Mouse (Mus musculus) bone marrow, adult 2 months (tissue): ENCODE measurements around the gene Elk4. TPM values are rescaled to one million over a fixed set of nuclear protein-coding genes. Genes with fewer than 3 reads are reported as not detected.

Source experiments
- H3K27ac ChIP-seq: fragments of 200-500 bp; 2 replicates; pipeline ENCODE4 v1.5.1; 2012; ENCODE audit warnings: low read depth, mild to moderate bottlenecking, control low read depth, inconsistent platforms, low read length; ENCODE audit not compliant: control insufficient read depth, poor library complexity, insufficient read depth
- H3K4me1 ChIP-seq: fragments of 200-500 bp; 2 replicates; pipeline ENCODE4 v1.6.1; 2011; ENCODE audit warnings: low read length; ENCODE audit not compliant: control insufficient read depth, insufficient read depth
- H3K4me3 ChIP-seq: fragments of 200-500 bp; replicated peaks from 2 replicates; pipeline ENCODE3; 2011; ENCODE audit warnings: mild to moderate bottlenecking, low read depth, low read length, control low read depth; ENCODE audit not compliant: control insufficient read depth
- CTCF ChIP-seq: fragments of 200-500 bp; IDR thresholded peaks from 2 replicates; pipeline ENCODE4 v1.5.1; 2011; ENCODE audit warnings: low read length, control low read depth; ENCODE audit not compliant: control insufficient read depth, insufficient read depth
- POLR2A ChIP-seq: fragments of 200-500 bp; IDR thresholded peaks from 2 replicates; pipeline ENCODE4 v1.6.1; 2011; ENCODE audit warnings: low read depth, mild to moderate bottlenecking, control low read depth, low read length, borderline replicate concordance; ENCODE audit not compliant: control insufficient read depth
- WGBS: fragments of 180-500 bp; shearing (Covaris S2); methylation state at CpG from one replicate; pipeline ENCODE4 v1.1.7; 2018; 5-methylcytosine and 5-hydroxymethylcytosine counted together
- polyA plus RNA-seq: library from polyadenylated mRNA; stranded (reverse); fragments of >200 nt; gene quantifications from 2 replicates; pipeline ENCODE4 v1.2.4, GENCODE M21; 2011; ENCODE audit warnings: low replicate concordance; ENCODE audit not compliant: missing spikeins, insufficient read depth, insufficient read length

Elk4 gene
- 73.2 and 91.1 TPM in 2 replicates for polyA plus RNA-seq

DNA sequence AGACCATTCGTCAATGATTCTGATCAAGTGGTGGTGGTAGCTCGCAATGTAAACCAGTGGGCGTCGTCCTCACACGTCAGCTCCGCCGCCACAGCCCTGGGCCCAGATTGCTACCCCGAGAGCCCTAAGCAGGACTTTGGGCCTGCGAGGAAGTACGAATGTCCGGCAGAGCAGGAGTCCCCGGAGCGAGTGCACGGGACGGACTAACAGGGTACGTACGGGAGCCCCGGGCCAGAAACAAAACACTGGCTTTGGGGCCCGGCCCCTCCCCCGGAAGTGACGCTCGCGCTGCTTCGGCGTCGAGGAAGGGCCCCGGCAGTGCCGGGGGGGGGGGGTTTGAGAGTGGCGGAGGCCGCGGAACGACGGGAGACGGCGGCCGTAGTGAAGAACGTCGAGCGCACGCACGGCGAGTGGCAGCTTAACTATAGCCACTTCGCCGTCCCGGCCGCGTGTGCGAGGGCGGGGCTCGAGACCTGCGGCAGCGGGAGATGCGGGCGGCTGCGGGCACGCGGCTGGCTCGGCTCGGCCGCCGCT, at the start of gene Elk4:
TSS of gene Elk4 (plus strand) at position 326 of the 534 bp plus-strand sequence.
- WGBS: under 1% methylated on average over 61 of the region's 61 CpGs
- Histone ChIP-seq H3K4me3 (peak within 1 kb of the TSS; percentile 100), H3K4me1 (peaks cover 7% of the 10 kb centered on the region), H3K27ac (peak within 1 kb of the TSS; percentile 100)
- TF ChIP-seq POLR2A: peak; percentile 68; the same call in 1 of the 2 replicates
- TF ChIP-seq CTCF: no peak

DNA sequence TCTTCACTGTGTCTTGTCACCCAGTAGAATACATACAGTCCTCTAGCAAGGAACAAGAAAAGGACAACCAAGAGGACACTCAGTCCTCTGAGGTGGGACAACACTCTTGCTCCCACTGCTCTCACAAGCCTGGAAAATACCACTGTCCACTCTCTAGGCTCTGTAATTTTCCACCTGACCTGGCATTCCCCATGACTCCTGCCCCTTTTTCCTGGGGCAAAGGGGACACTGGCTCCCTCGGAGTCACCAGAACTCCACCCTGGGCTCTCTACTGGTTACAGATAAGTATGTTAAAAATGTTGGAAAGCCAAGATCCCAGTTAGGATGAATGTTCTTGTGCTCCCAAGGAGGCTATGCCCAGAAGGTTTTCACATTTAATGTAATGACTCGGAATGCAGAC, 46.4 kb upstream of the Elk4 start:
- WGBS: 63% methylated on average over 2 of the region's 2 CpGs
- no peaks in the 10 kb centered on the region for H3K4me1 ChIP-seq
- H3K27ac ChIP-seq: no peak overlapping the region
- H3K4me3 ChIP-seq: no peak overlapping the region
- TF ChIP-seq CTCF (no peak), POLR2A (no peak)

DNA sequence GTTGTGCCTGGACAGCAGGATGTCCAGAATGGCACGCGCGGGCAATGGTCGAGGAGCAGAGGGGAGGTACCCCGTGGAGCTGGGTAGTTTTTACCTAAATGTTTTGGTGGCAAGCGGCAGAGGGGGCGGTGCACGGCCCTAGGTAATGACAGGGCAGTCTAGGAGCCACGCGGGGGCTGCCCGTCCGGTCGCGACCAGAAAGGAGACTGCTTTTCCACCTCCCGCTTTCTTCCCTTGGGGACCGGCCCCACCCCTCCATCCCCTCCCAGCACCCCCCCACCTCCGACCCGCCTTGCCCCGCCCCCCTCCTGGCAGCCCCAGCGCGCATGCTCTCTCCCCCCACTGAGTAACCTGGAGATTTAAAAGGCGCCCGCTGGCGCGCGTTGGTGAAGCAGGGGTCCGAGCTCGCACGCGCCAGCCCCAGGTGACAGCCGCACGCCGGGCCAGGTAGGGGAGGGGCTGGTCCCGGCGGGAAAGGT, 44.8 kb upstream of the Elk4 start, which contains the start of gene Slc45a3:
TSS of gene Slc45a3 (plus strand) at position 362 of the 479 bp plus-strand sequence.
- Histone ChIP-seq H3K27ac (peak within 1 kb of the TSS; percentile 9; the same call in 1 of the 2 replicates), H3K4me3 (peak within 1 kb of the TSS; percentile 33), H3K4me1 (no peaks in the 10 kb centered on the region)
- TF ChIP-seq POLR2A (no peak), CTCF (no peak)
- WGBS: under 1% methylated on average over 34 of the region's 35 CpGs

DNA sequence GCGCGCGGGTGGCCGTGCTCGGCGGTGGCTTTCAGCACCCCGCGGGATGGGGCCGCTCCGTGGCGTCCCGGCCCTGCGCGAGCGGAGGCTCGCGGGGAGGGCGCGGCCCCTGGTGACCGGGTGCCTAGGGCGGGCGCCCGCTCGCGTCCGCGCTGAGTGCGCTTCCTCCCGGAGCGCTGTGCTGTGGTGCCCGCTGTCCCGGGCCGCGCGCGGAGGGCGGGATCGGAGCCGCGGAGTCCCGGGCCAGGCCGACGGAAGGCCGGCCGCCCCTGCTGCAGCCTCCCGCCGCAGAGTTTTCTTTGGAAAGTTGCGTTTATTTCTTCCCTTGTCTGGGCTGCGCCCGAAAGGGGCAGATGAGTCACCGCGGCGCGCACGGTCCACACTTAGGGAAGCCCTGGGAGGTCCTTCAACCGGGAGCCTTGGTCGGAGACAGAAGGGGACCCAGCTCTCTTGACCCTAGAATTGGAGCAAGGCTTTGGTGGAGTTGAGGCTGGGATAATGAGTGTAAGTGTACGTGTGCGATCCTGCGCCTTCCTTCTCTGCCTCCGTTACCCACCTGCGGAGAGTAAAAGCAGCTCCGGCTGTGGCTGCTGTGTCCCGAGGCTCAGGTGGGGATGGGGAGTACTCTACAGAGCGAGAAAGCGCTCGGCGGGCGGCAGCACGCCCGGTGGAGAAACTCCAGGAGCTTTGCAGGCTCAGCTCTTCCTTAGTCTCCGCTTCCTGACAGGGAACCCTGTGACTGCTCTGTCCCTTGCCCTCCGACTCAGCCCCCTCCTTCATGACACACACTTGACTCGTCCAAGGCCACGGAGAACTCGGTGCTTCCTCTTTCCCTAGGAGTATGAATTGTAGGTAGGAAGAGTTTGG, 44.1 kb upstream of the Elk4 start:
- H3K4me3 ChIP-seq: peak overlapping the region; percentile 33
- H3K27ac ChIP-seq: peak overlapping the region; percentile 9; the same call in 1 of the 2 replicates
- H3K4me1 ChIP-seq: no peaks in the 10 kb centered on the region
- TF ChIP-seq POLR2A: no peak
- TF ChIP-seq CTCF: no peak
- WGBS: 1% methylated on average over 70 of the region's 76 CpGs

DNA sequence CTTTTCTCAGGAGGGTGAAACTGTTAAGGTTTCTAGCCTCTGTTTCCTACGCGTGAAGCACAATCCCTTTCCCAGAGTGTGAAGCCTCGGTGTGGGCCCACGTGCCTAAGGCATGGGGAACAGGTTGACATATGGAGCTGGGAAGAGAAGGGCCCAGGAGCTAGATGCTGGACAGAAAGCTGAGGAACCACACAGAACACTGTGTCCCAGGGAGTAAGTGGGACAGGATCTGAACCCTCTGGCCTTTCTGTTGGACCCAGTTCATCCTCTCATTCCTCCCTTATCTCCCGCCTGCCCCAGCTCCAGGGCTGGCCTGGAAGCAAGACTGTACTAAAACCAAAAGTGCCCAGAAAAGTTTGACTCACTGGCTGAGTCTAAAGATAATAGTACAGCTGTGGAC, 43.3 kb upstream of the Elk4 start:
- H3K27ac ChIP-seq: no peak overlapping the region
- no peak for TF ChIP-seq POLR2A
- TF ChIP-seq CTCF: no peak
- WGBS: 41% methylated on average over 5 of the region's 5 CpGs
- no peak overlapping the region for H3K4me3 ChIP-seq
- H3K4me1 ChIP-seq: no peaks in the 10 kb centered on the region

DNA sequence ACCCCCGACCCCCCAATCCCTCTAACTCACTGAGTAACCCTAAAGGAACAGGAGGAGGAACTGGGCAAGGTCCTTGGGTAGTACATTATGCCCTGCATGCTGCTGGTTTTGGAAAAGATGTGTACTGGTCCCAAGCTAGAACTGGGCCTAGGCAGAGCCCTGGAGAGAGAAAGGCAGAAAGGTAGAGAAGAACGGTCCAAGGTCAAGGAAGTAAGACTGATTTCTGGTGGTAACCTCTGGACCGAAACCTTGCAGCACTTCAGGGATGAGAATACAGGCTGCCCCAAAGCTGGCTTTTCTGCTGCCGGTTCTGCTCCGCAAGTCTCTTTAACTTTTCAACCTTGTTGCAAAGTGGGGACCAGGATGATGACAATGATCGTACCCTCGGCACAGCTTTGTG, 42.8 kb upstream of the Elk4 start:
- 70% methylated on average over 7 of the region's 7 CpGs for WGBS
- Histone ChIP-seq H3K4me3 (no peak overlapping the region), H3K4me1 (no peaks in the 10 kb centered on the region), H3K27ac (no peak overlapping the region)
- no peak for TF ChIP-seq POLR2A
- TF ChIP-seq CTCF: no peak

DNA sequence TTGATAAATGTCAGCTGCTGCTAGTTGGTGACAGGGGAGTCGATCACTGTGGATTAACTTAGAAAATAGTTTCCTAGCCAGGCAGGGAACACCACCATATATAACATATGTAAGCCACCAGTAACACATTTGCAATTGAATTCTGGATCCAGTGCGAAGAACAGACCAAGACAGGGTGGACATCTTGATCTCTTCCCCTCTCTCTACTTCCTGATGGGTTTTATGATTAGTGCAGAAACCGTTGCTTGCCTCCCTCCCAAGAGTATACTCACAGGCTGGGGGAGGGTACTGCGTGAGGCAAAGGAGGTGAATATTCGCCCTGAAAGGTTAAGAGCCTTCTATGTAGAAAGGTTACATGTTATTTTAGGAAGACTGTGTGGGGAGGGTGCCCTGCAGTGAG, 41.6 kb upstream of the Elk4 start:
- H3K4me3 ChIP-seq: no peak overlapping the region
- H3K4me1 ChIP-seq: no peaks in the 10 kb centered on the region
- 27% methylated on average over 5 of the region's 5 CpGs for WGBS
- TF ChIP-seq CTCF (no peak), POLR2A (no peak)
- no peak overlapping the region for H3K27ac ChIP-seq

DNA sequence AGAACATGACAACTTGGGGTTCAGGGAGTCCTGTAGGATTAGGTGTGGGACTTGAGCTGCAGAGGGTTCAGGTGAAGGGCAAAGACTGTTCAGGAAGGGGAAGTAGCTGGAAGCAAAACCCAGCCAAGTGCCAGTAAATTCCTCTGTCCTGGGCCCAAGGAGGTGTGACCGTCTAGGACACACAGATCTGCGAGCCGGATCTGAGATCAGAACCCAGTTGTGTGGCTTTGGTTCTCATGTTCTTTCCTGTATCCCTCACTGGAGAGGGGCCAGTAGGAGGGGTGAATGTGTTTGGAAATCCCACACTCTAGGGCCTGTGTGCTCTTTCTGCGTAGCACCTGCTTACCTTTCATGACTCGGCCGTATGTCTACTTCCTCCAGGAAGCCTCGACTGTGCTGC, 40.1 kb upstream of the Elk4 start:
- no peak for TF ChIP-seq CTCF
- no peak for TF ChIP-seq POLR2A
- no peaks in the 10 kb centered on the region for H3K4me1 ChIP-seq
- no peak overlapping the region for H3K27ac ChIP-seq
- no peak overlapping the region for H3K4me3 ChIP-seq
- WGBS: 20% methylated on average over 7 of the region's 7 CpGs

DNA sequence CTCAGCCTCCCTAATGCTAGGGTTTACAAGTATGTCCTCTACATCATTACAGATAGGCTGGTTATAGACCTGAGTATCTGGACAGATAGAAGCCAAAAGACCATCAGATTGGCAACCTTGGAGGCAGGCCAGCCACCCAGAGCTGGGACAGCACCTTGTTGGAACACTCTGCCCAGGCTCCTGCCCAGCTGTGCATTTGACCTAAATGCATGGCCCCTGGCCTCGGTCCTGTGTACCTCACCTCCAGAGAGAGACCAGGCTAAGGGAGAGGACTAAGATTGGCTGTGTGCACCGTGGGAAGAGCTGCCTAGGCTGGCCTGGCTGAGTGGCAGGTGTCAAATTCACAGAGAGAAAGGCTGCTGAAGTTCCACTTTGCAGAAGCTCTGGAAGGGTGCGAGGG, 38.9 kb upstream of the Elk4 start:
- no peak overlapping the region for H3K27ac ChIP-seq
- no peak overlapping the region for H3K4me3 ChIP-seq
- WGBS: 70% methylated on average over 3 of the region's 3 CpGs
- no peaks in the 10 kb centered on the region for H3K4me1 ChIP-seq
- TF ChIP-seq POLR2A (no peak), CTCF (no peak)
